Comparison of ENCODE assay signal across 14 mouse cellular contexts in genomic region chr9:54759592-54759991, GRCm38 (mm10). TPM values are rescaled to one million over a fixed set of nuclear protein-coding genes. Genes with fewer than 3 reads are reported as not detected.
DNase-seq lines count a peak whose midpoint lies in the region; ATAC-seq and TF ChIP-seq lines count a peak whose summit lies in the region.
"Had no signal": no experiment of that assay in that cellular context is flagged by ENCODE, and none has a peak within 500 bp of the region (broad histone marks: within the 10 kb centered on the region; RNA-seq: fewer than 3 reads in every experiment).

No protein-coding gene starts in this region.

- no peak for TF ChIP-seq POLR2A in kidney, adult 2 months (IDR thresholded peaks at IDR 0.05; ENCODE audit: low read depth, low read length)

- no peak overlapping the region for H3K4me2 ChIP-seq in embryonic facial prominence, embryonic 11.5 days (ENCODE audit: low read depth, low read length)
- H3K4me2 ChIP-seq: heart, embryonic 11.5 days had no signal

- WGBS in embryonic facial prominence, embryonic 11.5 days: 6% methylated on average over 6 of the region's 6 CpGs
- 31% methylated on average over 6 of the region's 6 CpGs for WGBS in kidney, adult 2 months

- no peaks in the 10 kb centered on the region for H3K36me3 ChIP-seq in embryonic facial prominence, embryonic 11.5 days (replicated peaks; ENCODE audit: control insufficient read depth, insufficient read depth, low read depth, low read length)
- no peaks in the 10 kb centered on the region for H3K36me3 ChIP-seq in kidney, adult 2 months (ENCODE audit: control insufficient read depth, insufficient read depth, low read length)

- no peak overlapping the region for H3K4me3 ChIP-seq in embryonic facial prominence, embryonic 11.5 days (ENCODE audit: low read depth, low read length)
- no peak overlapping the region for H3K4me3 ChIP-seq in kidney, adult 2 months (ENCODE audit: insufficient read depth, low read depth, low read length)
- H3K4me3 ChIP-seq: megakaryocyte, embryonic 14.5 days; myocyte had no signal

- H3K27me3 ChIP-seq in embryonic facial prominence, embryonic 11.5 days (ENCODE audit: control insufficient read depth, insufficient read depth, low read length): no peaks in the 10 kb centered on the region
- H3K27me3 ChIP-seq in kidney, adult 2 months (replicated peaks; ENCODE audit: control insufficient read depth, insufficient read depth, low read length): no peaks in the 10 kb centered on the region

- peak; percentile 33 for DNase-seq in lung, postnatal 10 days
- DNase-seq in lung, postnatal 25 days (ENCODE audit: low spot score): no peak
- DNase-seq in embryonic facial prominence, embryonic 11.5 days (ENCODE audit: low spot score): peak; percentile 18
- DNase-seq in kidney, adult 2 months: peak; percentile 30
- DNase-seq in retina, embryonic 14.5 days (ENCODE audit: low spot score): peak; percentile 53
- no peak for DNase-seq in layer of hippocampus, adult 9-10 months (ENCODE audit: low spot score)
- DNase-seq in cerebellum, postnatal 25 days: no peak
- DNase-seq: cerebellum, adult 2 months; liver, postnatal 0 days; right cerebral cortex, postnatal 4 days; thymus, postnatal 14 days had no signal

- H3K27ac ChIP-seq in embryonic facial prominence, embryonic 11.5 days (replicated peaks; ENCODE audit: low read depth, low read length): no peak overlapping the region
- H3K27ac ChIP-seq in kidney, adult 2 months (ENCODE audit: insufficient read depth, low read depth, low read length): no peak overlapping the region

- no peak for ATAC-seq in embryonic facial prominence, embryonic 11.5 days (replicated peaks; ENCODE audit: insufficient number of reproducible peaks, low FRiP score, low TSS enrichment, low read depth)
- ATAC-seq: liver, postnatal 0 days had no signal

- no peaks in the 10 kb centered on the region for H3K9me3 ChIP-seq in embryonic facial prominence, embryonic 11.5 days (replicated peaks; ENCODE audit: control insufficient read depth, low read length)

- H3K9ac ChIP-seq in embryonic facial prominence, embryonic 11.5 days (replicated peaks; ENCODE audit: low read length): peak overlapping the region; percentile 29; the same call in 1 of the 2 replicates
- H3K9ac ChIP-seq: liver, postnatal 0 days had no signal

- no peaks in the 10 kb centered on the region; the same call in 1 of the 2 replicates for H3K4me1 ChIP-seq in embryonic facial prominence, embryonic 11.5 days (ENCODE audit: control insufficient read depth, insufficient read depth, low read length)
- H3K4me1 ChIP-seq in kidney, adult 2 months (ENCODE audit: control insufficient read depth, insufficient read depth, low read length): no peaks in the 10 kb centered on the region

- TF ChIP-seq CTCF in kidney, adult 2 months (conservative IDR thresholded peaks at IDR 0.05; ENCODE audit: insufficient read depth, insufficient read length, low read depth, low read length): no peak

RNA-seq across cellular contexts. Expression of gene Crabp1, which starts 5.0 kb away (rescaled TPM):
- 962 and 1,036 TPM in 2 replicates for polyA plus RNA-seq in embryonic facial prominence, embryonic 11.5 days (2014; fragmentation: Nextera tagmentation; extraction: Ambion mirVana)
- polyA plus RNA-seq in kidney, adult 2 months (2012; rRNA removed): 0.29 and 1.1 TPM in 2 replicates
- polyA plus RNA-seq: liver, postnatal 0 days had no signal

RNA-seq across cellular contexts. Expression of gene Wdr61, which starts 25.3 kb away (rescaled TPM):
- polyA plus RNA-seq in embryonic facial prominence, embryonic 11.5 days (2014; fragmentation: Nextera tagmentation; extraction: Ambion mirVana): 196 and 206 TPM in 2 replicates
- 43.0 and 51.9 TPM in 2 replicates for polyA plus RNA-seq in kidney, adult 2 months (2012; rRNA removed)

Comparison
In these comparisons a context has a peak if more than half of its experiments do, and no peak if none do; other contexts are left out.
1. DNase-seq: peak in lung, postnatal 10 days (single experiment), embryonic facial prominence, embryonic 11.5 days (single experiment), kidney, adult 2 months (single experiment) and retina, embryonic 14.5 days (single experiment); none in lung, postnatal 25 days (single experiment), layer of hippocampus, adult 9-10 months (single experiment) and cerebellum, postnatal 25 days (0 of 2).
2. RNA of gene Crabp1, which starts 5.0 kb away (polyA plus RNA-seq): 962 to 1,036 TPM in embryonic facial prominence, embryonic 11.5 days; 0.29 to 1.1 TPM in kidney, adult 2 months; every median in the first group is over 100 times any median in the second.